Mouse (Mus musculus): ENCODE data around the gene 7420426K07Rik.

DNA sequence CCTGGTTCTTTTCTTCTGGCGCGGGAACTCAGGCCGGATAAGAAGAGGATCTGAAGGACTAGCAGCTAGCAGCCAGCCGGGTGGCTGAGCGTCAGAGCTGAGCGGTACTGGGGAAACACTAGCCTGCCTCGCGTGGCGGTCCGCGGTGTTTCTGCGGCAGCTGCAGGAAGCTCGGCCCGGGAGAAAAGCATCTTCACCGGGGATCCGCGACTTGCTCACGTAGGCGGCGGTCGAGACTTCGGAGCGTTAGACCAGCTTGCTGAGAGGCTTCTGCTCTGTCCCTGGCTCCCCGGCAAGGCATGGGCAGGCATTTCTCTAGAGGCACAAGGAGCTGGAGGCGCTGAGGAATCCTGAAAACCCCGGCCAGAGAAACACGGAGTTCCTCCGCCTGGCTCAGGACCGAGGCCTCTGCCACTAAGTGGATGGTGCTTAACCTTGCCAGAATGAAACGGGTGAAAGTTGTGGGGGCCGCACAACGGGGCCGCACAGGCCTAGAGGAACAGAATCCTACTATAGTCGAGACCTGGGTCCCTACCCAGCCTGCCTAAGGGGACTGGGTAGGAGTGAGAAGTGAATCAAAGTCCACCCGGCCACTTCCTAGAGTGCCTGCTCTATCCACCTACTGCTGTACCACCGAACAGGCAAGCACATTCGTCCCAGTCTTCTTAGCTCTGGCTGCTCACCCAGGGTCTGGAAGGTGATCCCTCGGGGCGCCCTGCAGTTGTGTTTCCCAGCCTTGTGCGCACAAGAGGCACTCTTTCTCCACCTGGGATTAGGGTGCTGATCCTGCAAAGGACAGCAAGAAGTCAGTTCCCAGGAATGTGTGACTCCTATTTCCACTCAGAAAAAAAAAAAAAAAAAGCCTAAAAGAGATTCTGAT lies 49.5 kb downstream of the 7420426K07Rik start:
- TF ChIP-seq CTCF (IDR thresholded peaks at IDR 0.05) (no peak), POLR2A (IDR thresholded peaks at IDR 0.05; ENCODE audit: insufficient read depth, low read depth, low read length) (no peak)
